Mouse (Mus musculus): ENCODE measurements at regions not wholly inside any gene's neighbourhood (a gene's known extent, or its start where the extent isn't known, plus 50 kb on each side); places are given as distances from the start of the nearest gene placed in this dataset.
"Not testable (repeated sequence)": the region's sequence is repeated elsewhere in the genome, so short reads cannot be mapped to it uniquely, and the experiment has no call there.

GRCm38 (mm10) chr12:109749711-109750243 lies 149.6 kb upstream of the Rtl1 start:
- DNase-seq (ENCODE audit: low spot score): peak; percentile 67

GRCm38 (mm10) chr12:109754986-109755385 lies 154.9 kb upstream of the Rtl1 start:
- no peak for DNase-seq (ENCODE audit: low spot score)

GRCm38 (mm10) chr12:109764293-109764692 lies 164.2 kb upstream of the Rtl1 start:
- no peak for DNase-seq (ENCODE audit: low spot score)

DNA sequence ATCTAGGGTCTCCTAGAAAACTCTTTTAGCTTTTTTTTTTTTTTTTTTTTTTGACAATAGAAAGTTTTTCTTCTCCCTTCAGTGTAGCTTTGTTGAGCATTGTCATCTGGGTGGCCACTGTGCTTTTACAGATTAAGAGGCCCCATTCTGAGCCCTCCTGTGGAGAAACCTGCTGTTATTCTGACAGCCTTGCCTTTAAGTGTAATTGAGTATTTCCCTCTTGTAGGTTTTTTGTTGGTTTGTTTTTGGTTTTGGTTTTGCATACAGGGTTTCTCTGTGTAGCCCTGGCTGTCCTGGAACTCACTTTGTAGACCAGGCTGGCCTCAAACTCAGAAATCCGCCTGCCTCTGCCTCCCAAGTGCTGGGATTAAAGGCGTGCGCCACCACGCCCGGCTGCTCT lies 166.5 kb upstream of the Rtl1 start:
- not testable (repeated sequence) for DNase-seq (ENCODE audit: low spot score)

DNA sequence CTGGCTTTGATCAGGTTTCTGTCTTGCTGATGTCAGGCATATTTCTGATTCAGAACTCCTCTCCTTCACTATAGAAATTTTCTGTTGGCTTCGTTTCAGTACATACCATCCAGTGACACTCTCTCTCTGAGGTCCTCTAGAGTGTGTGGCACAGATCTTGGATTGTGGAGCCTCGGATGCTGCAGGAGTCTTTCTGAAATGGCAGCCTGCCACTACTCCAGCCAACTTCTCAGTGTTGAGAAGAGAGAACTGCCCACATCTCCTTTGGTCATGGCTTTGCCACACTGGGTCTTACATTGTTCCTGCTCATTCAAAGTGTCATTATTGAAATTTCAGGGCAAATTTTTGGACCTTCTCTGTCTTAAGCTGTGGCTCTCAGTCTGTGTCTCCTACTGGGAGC lies 172.4 kb upstream of the Rtl1 start:
- no peak for DNase-seq (ENCODE audit: low spot score)

DNA sequence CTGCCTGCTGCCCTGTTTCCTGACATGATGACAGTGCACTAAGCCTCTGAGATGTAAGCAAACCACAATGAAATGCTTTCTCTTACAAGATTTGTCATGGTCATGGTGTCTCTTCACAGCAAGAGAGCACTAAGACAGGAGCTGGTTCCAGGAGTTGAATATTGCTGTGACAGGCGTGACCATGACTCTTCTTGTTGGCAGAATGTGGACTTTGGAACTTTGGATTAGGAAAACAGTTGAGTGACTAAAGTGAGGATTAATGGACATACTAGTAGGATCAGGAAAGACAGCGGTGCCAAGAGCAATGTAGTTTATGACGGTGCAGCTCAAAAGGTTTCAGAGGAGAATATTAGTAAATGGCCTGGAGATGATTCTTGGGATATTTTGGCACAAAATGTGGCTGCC lies 173.8 kb upstream of the Rtl1 start:
- DNase-seq (ENCODE audit: low spot score): no peak

- DNase-seq (ENCODE audit: low spot score): peak; percentile 73
These were observed 198.7 kb upstream of the Rtl1 start for GRCm38 (mm10) chr12:109798846-109799245.

GRCm38 (mm10) chr12:109799395-109799794 lies 199.3 kb upstream of the Rtl1 start:
- DNase-seq (ENCODE audit: low spot score): no peak

DNA sequence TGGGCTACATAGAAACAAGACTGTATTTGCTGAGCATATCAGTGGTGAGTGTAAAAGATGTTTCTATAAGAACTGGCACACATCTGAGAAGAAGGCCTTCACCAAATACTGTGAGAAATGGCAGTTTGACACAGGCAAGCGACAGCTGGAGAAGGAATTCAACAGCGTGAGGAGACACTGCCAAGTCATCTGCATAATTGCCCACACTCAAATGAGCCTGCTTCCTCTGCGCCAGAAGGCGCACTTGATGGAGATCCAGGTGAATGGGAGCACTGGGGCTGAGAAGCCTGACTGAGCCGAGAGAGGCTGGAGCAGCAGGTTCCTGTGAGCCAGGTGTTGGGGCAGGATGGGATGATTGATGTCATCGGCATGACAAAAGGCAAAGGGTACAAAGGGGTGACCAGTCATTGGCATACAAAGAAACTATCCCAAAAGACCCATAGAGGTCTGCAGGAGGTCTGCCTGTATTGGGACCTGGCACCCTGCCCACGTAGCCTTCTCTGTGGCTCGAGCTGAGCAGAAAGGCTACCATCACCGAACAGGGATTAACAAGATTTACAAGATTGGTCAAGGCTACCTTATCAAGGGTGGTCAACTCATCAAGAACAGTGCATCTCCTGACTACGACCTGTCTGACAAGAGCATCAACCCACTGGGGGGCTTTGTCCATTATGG lies 227.2 kb upstream of the Rtl1 start:
- no peak for DNase-seq (ENCODE audit: low spot score)

DNA sequence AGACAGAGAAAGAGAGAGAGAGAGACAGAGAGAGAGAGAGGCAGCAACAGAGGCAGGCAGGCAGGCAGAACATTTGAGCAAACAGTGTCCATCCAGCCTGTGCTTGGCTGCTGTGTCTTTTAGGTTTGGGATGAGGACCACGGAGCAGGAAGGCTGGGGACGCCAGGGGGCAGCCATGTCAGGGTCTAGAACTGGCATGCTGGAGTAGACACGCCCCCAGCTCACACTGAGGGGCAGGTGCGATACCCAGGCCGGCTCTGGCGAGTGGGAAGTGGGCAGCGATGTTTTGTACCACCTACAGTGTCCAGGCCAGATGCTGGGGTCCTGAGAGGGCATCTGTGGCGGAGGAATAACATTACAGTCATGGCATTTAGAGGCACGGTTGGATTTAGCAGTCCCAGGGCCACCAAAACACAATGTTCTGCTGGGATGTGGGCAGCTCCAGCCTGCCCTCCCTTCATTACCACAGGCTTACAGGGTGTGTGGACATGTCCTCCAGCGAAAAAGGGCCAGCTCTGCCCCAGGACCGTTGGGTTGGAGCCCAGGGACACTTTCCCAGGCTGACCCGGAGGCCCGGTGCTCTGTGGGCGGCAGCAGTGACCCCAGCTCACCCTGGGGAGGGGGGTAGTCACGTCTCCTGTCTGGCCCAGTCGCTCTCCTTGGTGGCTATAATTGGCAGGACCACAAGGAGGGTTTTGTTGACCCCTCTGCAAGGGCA lies 230.3 kb upstream of the Rtl1 start:
- no peak for DNase-seq (ENCODE audit: low spot score)

DNA sequence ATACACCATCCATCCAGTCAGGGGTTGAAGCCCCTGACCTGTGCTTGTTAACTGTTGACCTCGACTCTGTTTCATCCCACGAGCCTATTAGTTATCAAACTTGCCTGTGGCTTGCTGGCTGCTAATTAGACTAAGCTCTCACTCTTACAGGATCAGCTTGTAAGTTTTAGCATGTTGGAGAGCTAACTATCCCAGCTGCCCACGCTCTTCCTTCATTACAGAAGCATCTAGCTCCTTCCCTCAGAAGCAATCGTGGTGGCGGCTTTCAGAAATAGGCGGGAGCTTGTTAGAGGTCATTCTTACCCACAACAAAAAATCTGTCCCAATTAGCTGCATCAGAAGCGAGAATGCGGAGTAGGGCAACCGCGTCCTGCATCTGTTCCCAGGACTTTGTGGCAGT lies 232.8 kb upstream of the Rtl1 start:
- DNase-seq (ENCODE audit: low spot score): no peak

DNA sequence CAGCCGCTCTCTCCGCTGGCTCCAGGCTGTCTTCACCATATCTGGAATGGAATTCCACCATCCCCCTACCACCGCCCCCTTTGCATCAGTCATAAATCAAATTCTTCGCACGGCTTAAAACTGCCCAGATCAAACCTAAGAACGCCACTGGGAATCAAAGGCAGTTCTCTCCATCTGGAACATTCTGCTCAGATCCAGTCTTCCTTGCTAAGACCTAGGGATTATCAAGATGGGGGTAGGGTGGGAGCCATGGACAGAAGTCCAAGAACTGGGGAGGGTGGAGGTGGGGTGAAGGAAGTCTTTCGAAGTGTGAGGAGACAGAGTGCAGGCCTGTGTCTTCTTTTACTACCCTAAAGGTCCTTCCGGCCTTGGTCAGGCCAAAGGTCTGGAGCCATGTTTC lies 236.4 kb upstream of the Rtl1 start:
- DNase-seq (ENCODE audit: low spot score): no peak

GRCm38 (mm10) chr12:109839126-109839587 lies 239.0 kb upstream of the Rtl1 start:
- no peak for DNase-seq (ENCODE audit: low spot score)

- DNase-seq (ENCODE audit: low spot score): no peak
These were observed 239.9 kb upstream of the Rtl1 start for GRCm38 (mm10) chr12:109839946-109840524.

GRCm38 (mm10) chr12:109844723-109845601 lies 244.8 kb upstream of the Rtl1 start:
- no peak for DNase-seq (ENCODE audit: low spot score)

DNA sequence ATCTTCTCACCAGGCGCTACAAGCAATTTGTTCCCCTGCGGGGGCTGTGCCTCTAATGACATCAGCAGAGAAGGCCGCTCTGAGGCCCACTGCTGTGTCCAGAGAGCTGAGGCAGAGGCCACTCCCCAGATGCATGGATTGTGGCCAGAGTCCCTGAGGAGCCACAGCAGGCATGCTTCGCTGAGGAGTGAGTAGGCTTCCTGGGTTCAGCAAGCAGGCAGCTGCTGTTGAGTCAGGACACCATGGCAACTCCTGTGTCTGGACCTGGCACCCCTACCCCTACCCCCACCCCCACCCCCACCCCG lies 245.4 kb upstream of the Rtl1 start:
- DNase-seq (ENCODE audit: low spot score): no peak

GRCm38 (mm10) chr12:109856336-109856735 lies 256.2 kb upstream of the Rtl1 start:
- DNase-seq (ENCODE audit: low spot score): peak; percentile 77

- no peak for DNase-seq (ENCODE audit: low spot score)
These were observed 257.6 kb upstream of the Rtl1 start for GRCm38 (mm10) chr12:109857705-109858104.

DNA sequence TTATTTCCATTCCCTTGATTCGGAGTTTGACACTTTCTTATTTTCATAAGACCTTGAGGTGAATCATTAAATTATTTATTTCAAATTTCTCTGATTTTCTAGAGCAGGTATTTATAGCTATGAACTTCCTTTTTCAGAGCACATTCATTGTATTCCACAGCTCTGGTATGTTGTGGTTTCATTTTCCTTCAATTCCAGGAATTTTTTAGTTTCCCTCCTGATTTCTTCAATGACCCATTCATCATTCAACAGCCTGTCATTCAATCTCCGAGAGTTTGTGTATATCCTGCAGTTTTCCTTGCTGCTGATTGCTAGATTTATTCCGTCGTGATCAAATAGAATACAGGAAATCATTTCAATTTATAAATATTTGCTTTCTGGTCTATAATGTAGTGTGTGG lies 264.7 kb upstream of the Rtl1 start:
- no peak for DNase-seq (ENCODE audit: low spot score)

- DNase-seq (ENCODE audit: low spot score): no peak
These were observed 270.9 kb upstream of the Rtl1 start for GRCm38 (mm10) chr12:109871021-109871420.

- no peak for DNase-seq (ENCODE audit: low spot score)
These were observed 274.3 kb upstream of the Rtl1 start for GRCm38 (mm10) chr12:109874466-109874865.

- DNase-seq (ENCODE audit: low spot score): no peak
These were observed 281.0 kb upstream of the Rtl1 start for GRCm38 (mm10) chr12:109881108-109881507.
